Mouse (Mus musculus): Measurements from ENCODE around the gene Ticam1.

Ticam1 gene

DNA sequence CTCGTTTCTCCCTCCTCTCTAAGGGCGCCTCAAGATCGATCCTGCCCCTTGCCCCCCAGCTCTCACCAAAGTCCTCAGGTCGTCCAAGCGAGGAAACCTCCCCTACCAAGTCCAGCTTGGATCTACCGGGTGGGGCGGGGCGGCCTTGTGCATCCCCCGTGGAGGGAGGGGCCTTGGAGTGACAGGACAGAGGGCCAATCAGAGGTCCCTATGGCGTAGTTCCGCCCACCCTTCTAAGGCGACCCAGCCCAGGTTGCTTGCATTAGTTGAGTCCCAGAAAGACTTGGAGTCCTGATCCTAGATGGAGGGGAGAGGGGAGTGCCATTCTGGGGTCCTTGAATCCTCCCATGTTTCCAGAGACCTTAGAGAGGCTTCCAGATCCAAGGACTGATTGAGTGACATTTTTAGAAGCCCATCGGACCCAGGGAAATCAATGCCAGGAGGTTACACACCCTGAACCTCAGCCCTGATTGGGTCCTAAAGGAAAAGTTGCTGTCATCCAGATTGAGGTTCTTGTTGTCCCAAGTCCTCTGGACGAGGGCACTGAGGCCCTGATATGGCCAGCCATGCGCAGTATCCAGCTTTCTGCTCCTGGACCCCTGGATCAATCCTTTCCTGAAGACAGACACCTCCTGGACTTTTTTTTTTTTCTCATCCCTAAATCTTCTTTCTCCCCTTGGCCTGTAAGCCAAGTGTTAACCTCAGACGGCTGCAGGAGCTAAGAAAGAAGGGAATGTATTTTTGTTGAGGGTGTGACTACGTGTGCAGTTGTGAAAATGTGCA, 14.0 kb upstream of the Ticam1 start:
- DNase-seq, result peak; percentile 99

- DNase-seq, result peak; percentile 81 to 88
Measured at GRCm38 (mm10) chr17:56289371-56290331, 13.1 kb upstream of the Ticam1 start.

DNA sequence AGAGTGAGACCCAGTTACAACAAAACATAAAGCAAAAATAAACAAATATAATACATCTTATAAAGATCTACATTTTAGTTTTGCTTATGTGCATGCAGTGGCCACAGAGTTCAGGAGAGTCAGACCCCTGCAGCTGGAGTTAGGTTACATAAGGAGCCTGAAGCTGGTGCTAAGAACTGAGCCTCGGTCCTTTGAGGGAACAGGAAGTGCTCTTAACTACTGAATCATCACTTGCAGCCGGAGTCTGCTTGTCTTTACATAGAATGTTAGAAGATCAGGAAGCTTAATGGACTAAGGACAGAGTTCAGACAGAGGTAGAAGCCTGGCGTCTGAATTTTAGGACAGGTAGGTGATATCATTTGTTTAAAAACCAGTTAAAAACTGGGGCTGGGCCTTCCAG, 12.3 kb upstream of the Ticam1 start:
- DNase-seq, result no peak

- DNase-seq, result peak; percentile 70 to 79
Measured at GRCm38 (mm10) chr17:56287830-56288229, 11.2 kb upstream of the Ticam1 start.

DNA sequence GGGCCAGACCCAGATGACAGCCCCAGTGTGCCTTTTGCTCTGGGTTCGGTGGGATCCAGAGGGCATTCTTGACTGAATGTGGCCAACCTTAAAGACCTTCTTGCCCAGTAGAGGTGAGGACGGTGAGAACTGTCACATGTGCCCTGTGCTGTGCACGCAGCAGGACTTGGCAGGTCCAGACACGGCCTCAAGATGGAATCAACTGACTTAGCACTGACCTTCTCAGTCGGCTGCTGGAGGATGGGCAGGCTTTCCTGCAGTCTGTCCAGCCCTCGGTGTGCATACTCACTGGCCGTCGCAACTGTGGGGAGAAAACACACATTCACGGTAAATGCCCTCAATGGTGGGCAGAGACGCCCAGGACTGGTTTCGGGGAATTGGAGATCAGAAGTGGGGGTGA, 9.4 kb upstream of the Ticam1 start:
- DNase-seq, result no peak

DNA sequence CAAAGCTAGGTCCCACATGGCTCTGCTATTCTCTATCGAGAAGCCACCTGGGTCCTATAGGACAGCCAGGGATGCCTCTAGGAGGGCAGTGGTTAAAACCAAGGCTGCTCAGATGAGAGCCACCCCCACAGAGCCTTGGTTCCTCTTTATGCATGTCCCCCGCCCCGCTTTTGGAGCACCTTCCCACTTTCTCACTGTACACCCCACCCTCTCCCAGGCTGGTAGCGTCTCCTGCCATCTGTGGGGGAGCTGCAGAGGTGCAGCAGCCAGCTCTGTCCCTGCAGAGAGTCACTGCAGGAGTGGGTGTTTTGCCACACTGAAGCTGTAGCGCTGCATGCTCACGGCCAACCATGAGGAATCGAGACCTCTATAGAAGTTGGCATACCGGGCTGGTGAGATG, 6.7 kb upstream of the Ticam1 start:
- DNase-seq, result no peak

- DNase-seq, result no peak
Measured at GRCm38 (mm10) chr17:56282802-56283201, 6.2 kb upstream of the Ticam1 start.

DNA sequence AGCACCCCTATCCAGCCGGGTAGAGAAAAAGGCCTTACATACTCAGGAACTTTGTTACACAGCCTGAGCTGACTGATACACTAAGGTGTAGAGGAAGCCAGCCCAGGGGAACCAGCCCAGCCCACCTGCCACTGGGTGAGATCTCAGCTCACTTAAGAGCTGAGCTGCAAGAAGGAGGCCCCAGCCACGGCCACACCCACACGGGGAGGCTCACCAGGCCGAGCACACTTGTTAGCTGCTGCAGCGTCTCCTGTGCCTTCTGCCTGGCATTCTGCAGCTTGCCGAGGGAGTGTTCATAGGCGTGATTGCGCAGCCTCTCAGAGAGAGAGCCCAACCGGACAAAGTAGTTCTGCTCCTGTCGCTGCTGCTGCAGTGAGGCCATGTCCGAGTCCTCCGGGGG, 4.6 kb upstream of the Ticam1 start:
- no peak for DNase-seq

GRCm38 (mm10) chr17:56279481-56280155, 3.0 kb upstream of the Ticam1 start:
- no peak for DNase-seq

- no peak for DNase-seq
Measured at GRCm38 (mm10) chr17:56278340-56278739, 1.8 kb upstream of the Ticam1 start.

GRCm38 (mm10) chr17:56277567-56277893, 944 bp upstream of the Ticam1 start:
- DNase-seq, result no peak

- peak in 1 of 2 experiments; percentile 61 for DNase-seq
Measured at GRCm38 (mm10) chr17:56275842-56276480, 625 bp downstream of the Ticam1 start.

DNA sequence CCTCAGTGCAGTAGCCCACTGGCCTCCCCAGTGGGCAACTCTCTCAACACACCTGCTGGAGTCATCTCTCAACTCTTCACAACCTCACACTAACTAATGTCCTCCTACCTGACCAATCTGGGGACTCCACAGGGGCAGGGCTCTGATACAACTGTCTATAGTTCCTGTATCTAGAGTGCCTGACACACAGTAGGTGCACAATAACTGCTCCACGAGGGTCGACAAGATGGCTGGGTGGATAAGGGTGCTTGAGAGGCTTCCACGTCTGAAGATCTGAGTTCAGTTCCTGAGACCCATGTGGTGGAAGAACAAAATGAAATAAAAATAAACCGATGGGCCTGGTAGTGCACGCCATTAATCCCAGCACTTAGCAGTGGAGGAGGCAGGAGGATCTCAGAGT, 2.6 kb downstream of the Ticam1 start:
- no peak for DNase-seq

DNA sequence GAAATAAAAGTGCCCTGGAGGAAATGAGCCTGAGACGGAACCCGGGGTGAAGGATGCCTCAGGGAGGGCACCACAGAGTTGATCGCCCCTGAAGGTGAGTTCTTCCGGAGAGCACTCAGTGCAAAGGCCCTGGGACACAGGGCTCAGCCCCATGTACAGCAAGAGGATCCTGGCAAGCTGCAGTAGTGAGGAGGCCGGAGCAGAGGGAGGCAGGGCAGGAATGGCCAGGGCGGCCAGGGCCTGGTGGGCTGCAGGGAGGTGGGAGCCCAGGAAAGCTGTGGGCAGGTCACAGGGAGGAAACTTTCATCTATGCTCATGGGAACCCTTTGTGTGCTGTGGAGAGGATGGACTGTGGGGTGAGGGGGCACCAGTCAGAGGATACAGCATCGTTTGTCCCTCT, 3.1 kb downstream of the Ticam1 start:
- DNase-seq, result no peak

- peak; percentile 49 to 60 for DNase-seq
Measured at GRCm38 (mm10) chr17:56272644-56273043, 3.9 kb downstream of the Ticam1 start.

GRCm38 (mm10) chr17:56271609-56272253, 4.9 kb downstream of the Ticam1 start:
- DNase-seq, result no peak

GRCm38 (mm10) chr17:56269741-56270140, 6.8 kb downstream of the Ticam1 start:
- no peak for DNase-seq

GRCm38 (mm10) chr17:56269153-56269630, 7.4 kb downstream of the Ticam1 start:
- peak; percentile 61 to 78 for DNase-seq

DNA sequence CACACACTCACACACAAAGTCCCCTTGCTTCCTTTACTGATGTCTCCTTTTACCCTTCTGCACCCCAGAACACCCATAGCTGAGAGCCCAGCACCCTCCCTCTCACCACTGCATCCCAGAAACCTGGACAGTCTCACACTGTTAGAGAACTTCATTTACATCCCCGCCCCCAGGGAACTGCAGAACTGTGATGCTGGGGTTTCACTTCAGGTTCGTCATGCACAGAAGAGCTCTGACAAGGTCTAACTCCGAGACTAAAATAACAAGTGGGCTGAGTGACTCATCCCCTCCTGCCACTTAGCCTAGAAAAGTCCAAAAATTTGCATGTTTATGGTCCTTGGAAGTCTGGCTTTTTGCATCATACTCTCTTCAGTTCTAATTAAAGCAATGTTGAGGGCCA, 10.3 kb downstream of the Ticam1 start:
- no peak for DNase-seq

GRCm38 (mm10) chr17:56265869-56266268, 10.7 kb downstream of the Ticam1 start:
- DNase-seq, result no peak

- no peak for DNase-seq
Measured at GRCm38 (mm10) chr17:56265011-56265410, 11.6 kb downstream of the Ticam1 start.

GRCm38 (mm10) chr17:56264020-56264419, 12.6 kb downstream of the Ticam1 start:
- peak; percentile 83 to 88 for DNase-seq

Data from kidney, postnatal 4 days (tissue).